In genomic region chr19:25133959-25134358, GRCm38 (mm10) we compare ENCODE assay signal across 15 mouse cellular contexts.
"Had no signal": no experiment of that assay in that cellular context is flagged by ENCODE, and none has a peak within 500 bp of the region (broad histone marks: within the 10 kb centered on the region; RNA-seq: fewer than 3 reads in every experiment).

No protein-coding gene starts in this region.

- H3K27me3 ChIP-seq: neural tube, embryonic 15.5 days; stomach, embryonic 15.5 days had no signal

- H3K27ac ChIP-seq: neural tube, embryonic 15.5 days; stomach, embryonic 15.5 days; stomach, postnatal 0 days had no signal

- H3K36me3 ChIP-seq: neural tube, embryonic 15.5 days; stomach, embryonic 15.5 days had no signal

- H3K9ac ChIP-seq: neural tube, embryonic 15.5 days; stomach, embryonic 15.5 days had no signal

- DNase-seq: retina, postnatal 1 day; right cerebral cortex, adult 18-20 months; right cerebral cortex, postnatal 14 days; right cerebral cortex, postnatal 25 days; right cerebral cortex, postnatal 4 days; spleen, adult 18-20 months; thymus, adult 18-20 months; thymus, adult 2 months; thymus, postnatal 14 days; thymus, postnatal 25 days; thymus, postnatal 36 days; thymus, postnatal 4 days had no signal

- H3K4me3 ChIP-seq: neural tube, embryonic 15.5 days; stomach, embryonic 15.5 days had no signal

- H3K4me1 ChIP-seq: neural tube, embryonic 15.5 days; stomach, embryonic 15.5 days had no signal

- H3K9me3 ChIP-seq: neural tube, embryonic 15.5 days; stomach, embryonic 15.5 days had no signal

- H3K4me2 ChIP-seq: neural tube, embryonic 15.5 days; stomach, embryonic 15.5 days had no signal
